Mouse (Mus musculus) neural tube, embryonic 14.5 days (tissue): ENCODE data around the gene Crebl2. TPM values are rescaled to one million over a fixed set of nuclear protein-coding genes. Genes with fewer than 3 reads are reported as not detected.

ENCODE experiments used
- ATAC-seq: fragments of 200-750 bp; cut with Nextera tagmentation; 2 replicates; pipeline ENCODE4 v1.8.0; 2017; ENCODE audit warnings: low read depth, mild to moderate bottlenecking, moderate TSS enrichment, moderate library complexity
- H3K27ac ChIP-seq: fragments of 300-500 bp; sonication (generic); 2 replicates; pipeline ENCODE4 v1.5.1; 2014; ENCODE audit warnings: low read depth, mild to moderate bottlenecking, control low read depth, low read length, moderate library complexity, mixed read lengths
- H3K27me3 ChIP-seq: fragments of 300-500 bp; sonication (generic); 2 replicates; pipeline ENCODE4 v1.6.1; 2014; ENCODE audit warnings: low read length; ENCODE audit not compliant: control insufficient read depth, insufficient read depth
- H3K36me3 ChIP-seq: fragments of 300-500 bp; sonication (generic); 2 replicates; pipeline ENCODE4 v1.6.1; 2014; ENCODE audit warnings: low read length, mixed read lengths; ENCODE audit not compliant: control insufficient read depth, insufficient read depth
- H3K4me1 ChIP-seq: fragments of 300-500 bp; sonication (generic); 2 replicates; pipeline ENCODE4 v1.6.1; 2014; ENCODE audit warnings: low read length; ENCODE audit not compliant: control insufficient read depth, insufficient read depth
- H3K4me2 ChIP-seq: fragments of 300-500 bp; sonication (generic); 2 replicates; pipeline ENCODE4 v1.6.1; 2014; ENCODE audit warnings: mild to moderate bottlenecking, low read depth, low read length, control low read depth
- H3K4me3 ChIP-seq: fragments of 300-500 bp; sonication (generic); 2 replicates; pipeline ENCODE4 v1.5.1; 2014; ENCODE audit warnings: low read depth, low read length, control low read depth, mixed read lengths
- H3K9ac ChIP-seq: fragments of 300-500 bp; sonication (generic); replicated peaks from 2 replicates; pipeline ENCODE4 v1.6.1; 2014; ENCODE audit warnings: low read depth, mild to moderate bottlenecking, control low read depth, low read length, mixed read lengths
- H3K9me3 ChIP-seq: fragments of 300-500 bp; sonication (generic); 2 replicates; pipeline ENCODE4 v1.6.1; 2016; ENCODE audit warnings: low read length; ENCODE audit not compliant: control insufficient read depth
- WGBS: fragments of 180-500 bp; shearing (Covaris S2); extraction: QIAGEN DNeasy Blood & Tissue Kit; methylation state at CpG from one replicate; pipeline ENCODE4 v1.1.7; 2014; 5-methylcytosine and 5-hydroxymethylcytosine counted together
- polyA plus RNA-seq: library from polyadenylated mRNA; unstranded; fragments of >200 nt; fragmentation: Nextera tagmentation; extraction: Ambion mirVana; gene quantifications from 2 replicates; pipeline ENCODE4 v1.2.1, GENCODE M21; 2014

The Crebl2 gene
- polyA plus RNA-seq, 1 experiment from 2014 or later: 4.8 TPM

DNA sequence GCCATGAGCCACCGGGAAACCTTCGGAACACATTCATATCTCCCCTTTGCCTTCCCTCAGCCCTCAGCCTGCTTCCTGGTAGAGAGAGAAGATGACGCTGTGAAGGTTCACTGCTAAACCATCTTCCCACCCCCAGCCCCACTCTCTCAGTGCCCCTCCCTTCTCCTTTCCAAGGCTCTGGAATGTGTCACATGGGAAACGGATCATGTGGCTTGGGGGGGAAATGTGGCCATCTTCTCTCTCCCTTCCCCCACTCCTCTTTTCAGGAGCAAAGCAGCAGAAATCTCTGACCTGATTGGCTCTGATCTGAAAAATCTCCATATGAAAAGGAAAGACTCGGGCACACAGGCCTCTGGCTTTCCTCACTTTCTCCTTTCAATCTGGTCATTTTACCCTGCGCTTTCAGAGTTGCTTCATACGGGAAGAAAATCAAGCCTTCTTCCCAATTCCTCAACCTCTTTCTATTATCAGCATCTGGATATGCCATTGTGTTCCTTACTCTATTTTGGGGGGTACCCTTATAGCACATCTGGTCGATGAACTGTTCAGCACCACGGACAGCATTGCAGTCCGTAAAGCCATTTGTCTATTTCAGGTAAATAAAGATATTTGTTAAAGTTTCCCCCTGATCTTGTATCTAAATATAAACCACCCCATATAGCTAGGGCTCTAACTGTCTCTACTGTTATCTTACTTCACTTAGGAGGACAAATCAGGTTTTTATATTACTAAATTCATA, 57.9 kb downstream of the Crebl2 start:
- Histone ChIP-seq H3K4me2 (peak overlapping the region; percentile 70), H3K27me3 (no peaks in the 10 kb centered on the region), H3K36me3 (no peaks in the 10 kb centered on the region), H3K27ac (peak overlapping the region; percentile 85), H3K4me3 (peak overlapping the region; percentile 63), H3K4me1 (peaks cover 31% of the 10 kb centered on the region), H3K9ac (peak overlapping the region; percentile 74), H3K9me3 (no peaks in the 10 kb centered on the region)
- peak; percentile 92 for ATAC-seq
- 1% methylated on average over 10 of the region's 10 CpGs for WGBS

DNA sequence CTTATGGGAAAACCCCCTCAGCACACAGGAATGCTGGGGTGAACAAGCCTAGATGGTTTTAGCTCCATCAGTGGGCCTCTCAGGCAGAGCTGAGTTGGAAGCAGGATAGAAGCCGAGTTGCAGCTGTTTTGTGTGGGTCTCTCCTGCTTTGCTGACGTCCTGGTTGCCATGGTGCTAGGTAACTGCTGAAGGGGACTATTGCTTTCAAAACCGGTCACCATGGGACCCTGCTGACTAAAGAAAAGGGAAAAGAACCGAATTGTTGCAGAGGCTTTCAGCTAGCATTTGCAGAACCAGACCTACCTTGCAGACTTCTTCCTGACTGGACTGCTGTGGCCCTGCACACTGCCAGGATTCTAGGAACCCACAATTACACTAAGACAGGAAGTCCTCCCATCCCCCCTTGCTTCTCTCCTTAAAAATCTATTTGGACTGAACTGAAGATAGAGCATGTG, 58.6 kb downstream of the Crebl2 start:
- Histone ChIP-seq H3K27ac (peak overlapping the region; percentile 85), H3K4me2 (peak overlapping the region; percentile 70), H3K4me1 (peaks cover 31% of the 10 kb centered on the region), H3K4me3 (no peak overlapping the region), H3K36me3 (no peaks in the 10 kb centered on the region), H3K27me3 (no peaks in the 10 kb centered on the region), H3K9ac (no peak overlapping the region; the same call in 1 of the 2 replicates), H3K9me3 (no peaks in the 10 kb centered on the region)
- ATAC-seq: peak; percentile 73
- WGBS: 0% methylated on average over 4 of the region's 4 CpGs

DNA sequence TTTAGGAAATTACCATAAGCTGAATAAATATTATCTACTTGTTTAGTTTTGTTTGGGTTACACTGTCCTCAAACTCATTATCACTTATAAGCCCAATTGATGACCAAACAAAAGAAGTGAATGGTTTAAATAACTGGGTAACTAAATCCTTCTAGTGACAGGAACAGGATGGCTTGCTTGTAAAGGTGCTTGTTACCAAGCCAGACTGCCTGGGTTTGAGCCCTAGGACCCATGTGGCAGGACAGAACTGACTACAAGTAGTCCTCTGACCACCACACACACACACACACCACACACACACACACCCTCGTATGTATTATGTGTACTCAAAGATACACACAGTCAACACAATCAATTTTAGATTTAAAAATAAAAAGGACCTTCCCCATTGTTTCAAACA, 59.8 kb downstream of the Crebl2 start:
- no peaks in the 10 kb centered on the region for H3K36me3 ChIP-seq
- H3K4me3 ChIP-seq: no peak overlapping the region
- peak overlapping the region; percentile 85; the same call in 1 of the 2 replicates for H3K27ac ChIP-seq
- 85% methylated on average over 1 of the region's 1 CpGs for WGBS
- no peaks in the 10 kb centered on the region for H3K9me3 ChIP-seq
- H3K27me3 ChIP-seq: no peaks in the 10 kb centered on the region
- no peak overlapping the region for H3K4me2 ChIP-seq
- ATAC-seq: no peak
- peaks cover 28% of the 10 kb centered on the region for H3K4me1 ChIP-seq
- H3K9ac ChIP-seq: no peak overlapping the region

DNA sequence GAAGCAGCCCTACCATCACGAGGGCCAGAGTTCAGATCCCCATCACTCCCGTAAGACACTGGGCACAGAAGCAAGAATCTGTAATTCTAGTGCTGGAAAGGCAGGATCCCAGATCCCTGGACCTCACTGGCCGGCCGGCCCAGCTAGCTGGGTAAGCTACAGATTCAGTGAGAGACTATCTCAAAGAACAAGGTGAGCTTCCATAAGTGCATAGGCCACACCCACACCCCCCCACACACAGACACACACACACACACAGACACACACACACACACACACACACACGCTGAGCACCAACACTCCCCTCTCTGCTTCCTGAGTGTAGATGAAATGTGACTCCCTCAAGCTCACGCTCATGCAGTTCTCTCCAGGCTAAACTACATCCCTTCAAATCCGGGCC, 60.5 kb downstream of the Crebl2 start:
- Histone ChIP-seq H3K4me3 (no peak overlapping the region), H3K9me3 (no peaks in the 10 kb centered on the region), H3K4me1 (peaks cover 22% of the 10 kb centered on the region), H3K9ac (no peak overlapping the region), H3K27ac (no peak overlapping the region), H3K4me2 (no peak overlapping the region), H3K36me3 (no peaks in the 10 kb centered on the region), H3K27me3 (no peaks in the 10 kb centered on the region)
- ATAC-seq: no peak
- WGBS: 93% methylated on average over 7 of the region's 7 CpGs

DNA sequence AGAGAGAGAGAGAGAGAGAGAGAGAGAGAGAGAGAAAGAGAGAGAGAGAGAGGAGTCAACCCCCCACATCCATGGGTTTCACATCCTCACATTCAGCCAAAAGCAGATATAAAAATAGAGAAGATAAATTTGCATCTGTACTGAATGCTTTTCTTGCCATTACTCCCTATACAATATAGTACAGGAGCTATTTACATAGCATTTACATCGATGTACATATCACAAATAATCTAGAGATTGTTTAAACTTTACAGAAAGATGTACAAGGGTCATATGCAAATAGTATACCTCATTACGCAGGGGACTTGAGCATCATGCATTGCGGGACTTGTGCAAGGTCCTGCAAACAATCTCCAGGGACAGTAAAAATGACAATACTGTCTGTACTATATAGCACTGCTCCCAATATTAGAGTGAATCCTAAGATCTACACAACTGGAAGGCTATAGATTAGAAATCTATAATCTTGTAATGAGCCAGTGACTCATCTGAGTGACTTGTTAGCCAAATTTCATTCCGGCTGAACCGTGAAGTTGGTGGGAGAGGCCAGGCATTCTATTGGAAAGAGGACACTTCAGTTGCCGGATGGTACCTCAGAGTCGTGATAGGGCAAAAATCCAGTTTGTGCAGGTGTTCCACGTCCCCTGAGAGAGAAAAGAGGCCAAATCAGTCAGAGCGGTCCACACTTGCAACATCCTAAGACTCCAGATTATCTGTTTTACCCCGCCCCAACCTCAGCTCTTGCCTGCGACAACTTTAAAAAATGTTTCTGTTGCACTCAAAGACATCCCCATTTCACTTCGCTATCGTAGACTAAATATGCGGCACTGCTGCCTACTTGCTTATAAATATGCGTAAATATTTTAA, 66.8 kb downstream of the Crebl2 start:
- Histone ChIP-seq H3K4me2 (peak overlapping the region; percentile 50), H3K4me1 (peaks cover 6% of the 10 kb centered on the region; the same call in 1 of the 2 replicates), H3K4me3 (peak overlapping the region; percentile 42), H3K9ac (peak overlapping the region; percentile 80; the same call in 1 of the 2 replicates), H3K27ac (no peak overlapping the region), H3K9me3 (no peaks in the 10 kb centered on the region), H3K36me3 (no peaks in the 10 kb centered on the region), H3K27me3 (no peaks in the 10 kb centered on the region)
- 60% methylated on average over 15 of the region's 15 CpGs for WGBS
- no peak for ATAC-seq

DNA sequence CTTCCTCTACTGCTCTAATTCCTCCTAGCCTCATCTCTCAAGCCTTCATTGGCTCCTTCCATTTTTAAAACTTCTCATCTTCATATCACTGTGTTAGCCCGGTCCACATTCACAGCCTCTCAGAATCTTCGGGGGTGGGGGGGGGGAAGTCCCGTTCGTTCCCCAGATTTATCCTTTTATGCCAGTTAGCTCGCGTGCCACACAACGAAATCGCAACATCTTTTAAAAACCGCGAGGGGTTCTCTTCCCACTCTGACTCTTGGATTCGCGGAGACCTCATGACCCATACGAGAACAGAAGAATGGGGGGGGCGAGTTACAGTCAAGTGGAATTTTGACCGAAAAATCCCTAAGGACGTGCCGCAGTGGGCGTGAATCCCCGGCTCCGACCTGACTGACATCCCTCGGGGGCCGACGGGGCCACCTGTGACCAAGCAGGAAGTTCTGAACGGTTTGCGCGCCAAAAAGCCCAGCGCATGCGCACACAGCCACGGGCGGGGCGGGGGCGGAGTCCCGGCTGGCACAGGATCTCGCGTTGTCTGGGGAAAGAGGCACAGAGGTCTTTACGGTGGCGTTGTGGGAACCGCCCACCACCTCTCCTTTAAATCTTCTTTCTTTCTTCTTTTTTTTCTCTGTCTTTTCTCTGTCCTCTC, 67.6 kb downstream of the Crebl2 start:
- peak; percentile 93 for ATAC-seq
- peak overlapping the region; percentile 50 for H3K4me2 ChIP-seq
- H3K9ac ChIP-seq: peak overlapping the region; percentile 80
- H3K27ac ChIP-seq: peak overlapping the region; percentile 99
- under 1% methylated on average over 38 of the region's 38 CpGs for WGBS
- peaks cover 6% of the 10 kb centered on the region; the same call in 1 of the 2 replicates for H3K4me1 ChIP-seq
- H3K9me3 ChIP-seq: no peaks in the 10 kb centered on the region
- H3K36me3 ChIP-seq: no peaks in the 10 kb centered on the region
- no peaks in the 10 kb centered on the region for H3K27me3 ChIP-seq
- peak overlapping the region; percentile 42 for H3K4me3 ChIP-seq

DNA sequence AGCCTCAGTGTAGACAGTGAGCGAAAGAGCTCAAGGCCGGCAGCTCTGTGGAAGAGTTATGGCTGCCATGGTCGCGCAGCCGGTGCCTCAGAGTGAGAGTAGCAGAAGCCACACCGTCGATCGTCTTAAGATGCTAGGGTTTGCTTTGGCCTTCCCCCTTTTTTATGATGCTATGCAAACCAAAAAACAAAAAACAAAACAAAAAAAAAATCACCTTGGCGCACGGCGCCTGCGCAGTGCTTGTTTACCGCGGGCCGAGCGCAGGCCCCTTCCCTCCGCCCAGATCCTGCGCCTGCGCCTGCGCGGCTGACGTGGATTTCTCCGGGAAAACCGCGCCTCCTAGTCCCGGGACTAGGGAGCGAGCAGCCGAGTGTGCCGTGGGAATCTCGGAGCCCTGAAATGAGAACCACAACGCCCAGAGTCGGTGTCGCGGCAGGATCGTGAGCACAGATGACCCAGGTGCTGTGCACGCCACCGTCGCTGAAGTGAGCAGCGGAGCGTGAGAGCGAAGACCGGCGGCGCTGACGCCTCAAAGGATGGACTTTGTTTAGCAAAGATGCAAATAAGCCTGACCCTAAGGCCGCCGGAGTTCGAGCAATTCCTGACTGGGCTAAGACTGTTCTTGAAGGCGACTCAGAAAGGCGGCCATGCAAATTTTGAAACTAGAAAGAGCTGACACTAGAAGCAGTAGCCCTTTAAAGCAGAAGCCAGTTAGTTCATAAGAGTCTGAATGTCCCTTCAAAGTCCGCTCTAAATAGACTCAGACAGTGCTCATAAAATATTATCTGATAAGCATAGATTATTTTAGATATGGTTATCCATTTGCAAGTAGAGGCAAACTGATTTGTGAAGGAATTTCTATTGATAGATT, 68.4 kb downstream of the Crebl2 start, which contains the start of gene Gpr19:
Gene Gpr19, minus strand, starts transcription at position 484 of the 871 bp plus-strand sequence.
- ATAC-seq: peak; percentile 93
- Histone ChIP-seq H3K9ac (peak within 1 kb of the TSS; percentile 80), H3K4me3 (peak within 1 kb of the TSS; percentile 42), H3K27me3 (no peaks in the 10 kb centered on the region), H3K4me2 (peak within 1 kb of the TSS; percentile 50), H3K4me1 (peaks cover 6% of the 10 kb centered on the region; the same call in 1 of the 2 replicates), H3K27ac (peak within 1 kb of the TSS; percentile 99), H3K9me3 (no peaks in the 10 kb centered on the region), H3K36me3 (no peaks in the 10 kb centered on the region)
- WGBS: under 1% methylated on average over 51 of the region's 51 CpGs

DNA sequence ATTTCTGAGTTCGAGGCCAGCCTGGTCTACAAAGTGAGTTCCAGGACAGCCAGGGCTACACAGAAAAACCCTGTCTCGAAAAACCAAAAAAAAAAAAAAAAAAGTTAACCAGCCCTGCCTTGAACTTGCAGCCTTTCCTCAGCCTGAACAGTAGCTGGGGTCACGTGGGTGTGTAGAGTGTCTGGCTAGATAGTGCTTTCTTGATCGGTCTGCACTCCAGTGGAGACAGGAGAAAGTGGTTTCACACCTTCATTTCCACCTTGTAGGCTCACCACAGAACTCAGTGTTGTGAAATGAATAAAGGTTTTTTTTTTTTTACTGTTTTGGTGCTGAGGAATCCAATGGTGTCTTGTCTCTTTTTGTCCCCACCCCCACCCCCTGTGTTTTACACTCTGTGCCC, 73.4 kb downstream of the Crebl2 start:
- no peak for ATAC-seq
- H3K9me3 ChIP-seq: no peaks in the 10 kb centered on the region
- H3K4me3 ChIP-seq: no peak overlapping the region
- peaks cover 6% of the 10 kb centered on the region; the same call in 1 of the 2 replicates for H3K4me1 ChIP-seq
- H3K4me2 ChIP-seq: no peak overlapping the region
- H3K9ac ChIP-seq: no peak overlapping the region
- no peaks in the 10 kb centered on the region for H3K36me3 ChIP-seq
- no peaks in the 10 kb centered on the region for H3K27me3 ChIP-seq
- WGBS: 89% methylated on average over 4 of the region's 4 CpGs
- no peak overlapping the region for H3K27ac ChIP-seq
